In genomic region chr11:49893806-49894205, GRCm38 (mm10) we compare ENCODE assay signal across 21 mouse cellular contexts. TPM values are rescaled to one million over a fixed set of nuclear protein-coding genes. Genes with fewer than 3 reads are reported as not detected.
A peak's percentile ranks its signal among the peaks of the same experiment; 100 is the strongest.
DNase-seq lines count a peak whose midpoint lies in the region; ATAC-seq and TF ChIP-seq lines count a peak whose summit lies in the region.
"Had no signal": no experiment of that assay in that cellular context is flagged by ENCODE, and none has a peak within 500 bp of the region (broad histone marks: within the 10 kb centered on the region; RNA-seq: fewer than 3 reads in every experiment).

No protein-coding gene starts in this region.

- no peak overlapping the region for H3K4me3 ChIP-seq in forebrain, postnatal 0 days (ENCODE audit: low read depth, low read length)
- H3K4me3 ChIP-seq in forebrain, embryonic 15.5 days, result no peak overlapping the region
- H3K4me3 ChIP-seq in hindbrain, embryonic 16.5 days (ENCODE audit: low read length), result no peak overlapping the region
- no peak overlapping the region for H3K4me3 ChIP-seq in hindbrain, embryonic 11.5 days (ENCODE audit: low read depth, low read length)
- H3K4me3 ChIP-seq in MEL (ENCODE audit: control insufficient read depth in 1 of 2, insufficient read depth in 1 of 2, low read depth in 2 of 2, low read length in 2 of 2), result no peak overlapping the region
- H3K4me3 ChIP-seq: embryonic facial prominence, embryonic 15.5 days; erythroblast, embryonic 14.5 days; heart, adult 2 months; heart, embryonic 15.5 days; intestine, embryonic 15.5 days had no signal

- H3K4me1 ChIP-seq in forebrain, postnatal 0 days (ENCODE audit: insufficient read depth), result no peaks in the 10 kb centered on the region
- no peaks in the 10 kb centered on the region for H3K4me1 ChIP-seq in forebrain, embryonic 15.5 days
- H3K4me1 ChIP-seq in hindbrain, embryonic 16.5 days (ENCODE audit: control insufficient read depth, insufficient read depth, low read depth, low read length), result no peaks in the 10 kb centered on the region
- no peaks in the 10 kb centered on the region for H3K4me1 ChIP-seq in hindbrain, embryonic 11.5 days (replicated peaks; ENCODE audit: control insufficient read depth, insufficient read depth, low read length)
- H3K4me1 ChIP-seq in MEL (ENCODE audit: control insufficient read depth in 1 of 2, insufficient read depth in 2 of 2, low read length in 2 of 2), result peaks cover 0 to 4% of the 10 kb centered on the region in 2 experiments; a peak in 1 of 4 replicates
- H3K4me1 ChIP-seq: embryonic facial prominence, embryonic 15.5 days; heart, embryonic 15.5 days; intestine, embryonic 15.5 days had no signal

- H3K79me2 ChIP-seq in MEL (ENCODE audit: control insufficient read depth, insufficient read depth, low read length, poor library complexity), result no peaks in the 10 kb centered on the region

- WGBS in forebrain, postnatal 0 days, result 58% methylated on average over 11 of the region's 11 CpGs
- 61% methylated on average over 11 of the region's 11 CpGs for WGBS in forebrain, embryonic 15.5 days
- 51% methylated on average over 11 of the region's 11 CpGs for WGBS in hindbrain, embryonic 16.5 days
- 83% methylated on average over 11 of the region's 11 CpGs for WGBS in hindbrain, embryonic 11.5 days

- H3K36me3 ChIP-seq in forebrain, postnatal 0 days (ENCODE audit: insufficient read depth), result peaks cover 6% of the 10 kb centered on the region; the same call in 1 of the 2 replicates
- 0 out of 2 replicates have a peak, but pooled peaks cover 3% of the 10 kb centered on the region for H3K36me3 ChIP-seq in forebrain, embryonic 15.5 days
- H3K36me3 ChIP-seq in hindbrain, embryonic 16.5 days (ENCODE audit: control insufficient read depth, insufficient read depth, low read length), result 0 out of 2 replicates have a peak, but pooled peaks cover 2% of the 10 kb centered on the region
- no peaks in the 10 kb centered on the region for H3K36me3 ChIP-seq in hindbrain, embryonic 11.5 days (ENCODE audit: control insufficient read depth, insufficient read depth, low read length)
- H3K36me3 ChIP-seq in MEL (ENCODE audit: control insufficient read depth in 1 of 2, insufficient read depth in 2 of 2, low read length in 2 of 2), result no peaks in the 10 kb centered on the region; a peak in 1 of 4 replicates
- H3K36me3 ChIP-seq: embryonic facial prominence, embryonic 15.5 days; heart, embryonic 15.5 days; intestine, embryonic 15.5 days had no signal

- peak; percentile 24 for DNase-seq in forebrain, postnatal 0 days
- DNase-seq in hindbrain, embryonic 11.5 days (ENCODE audit: low spot score), result no peak
- no peak for DNase-seq in MEL (ENCODE audit: low read depth, low spot score)
- DNase-seq: adrenal gland, adult 2 months; adrenal gland, postnatal 25 days; cerebellum, adult 2 months; cerebellum, postnatal 14 days; embryo, embryonic 11 days; gastrocnemius, postnatal 10 days; heart, adult 2 months; heart, postnatal 14 days; kidney, adult 18-20 months had no signal

- no peak overlapping the region for H3K4me2 ChIP-seq in forebrain, postnatal 0 days (ENCODE audit: low read depth)
- no peak overlapping the region for H3K4me2 ChIP-seq in forebrain, embryonic 15.5 days (replicated peaks)
- H3K4me2 ChIP-seq in hindbrain, embryonic 16.5 days (ENCODE audit: low read length), result no peak overlapping the region
- H3K4me2 ChIP-seq in hindbrain, embryonic 11.5 days (replicated peaks; ENCODE audit: low read depth, low read length), result no peak overlapping the region
- H3K4me2 ChIP-seq: embryonic facial prominence, embryonic 15.5 days; heart, embryonic 11.5 days; heart, embryonic 15.5 days; intestine, embryonic 15.5 days had no signal

- H3K27me3 ChIP-seq in forebrain, postnatal 0 days (ENCODE audit: insufficient read depth, low read length), result no peaks in the 10 kb centered on the region
- H3K27me3 ChIP-seq in forebrain, embryonic 15.5 days, result no peaks in the 10 kb centered on the region
- H3K27me3 ChIP-seq in hindbrain, embryonic 16.5 days (replicated peaks; ENCODE audit: control insufficient read depth, insufficient read depth, low read length), result no peaks in the 10 kb centered on the region
- no peaks in the 10 kb centered on the region for H3K27me3 ChIP-seq in hindbrain, embryonic 11.5 days (ENCODE audit: control insufficient read depth, insufficient read depth, low read length)
- H3K27me3 ChIP-seq in MEL (ENCODE audit: control insufficient read depth in 1 of 2, insufficient read depth in 2 of 2, low read length in 2 of 2), result no peaks in the 10 kb centered on the region
- H3K27me3 ChIP-seq: embryonic facial prominence, embryonic 15.5 days; intestine, embryonic 15.5 days had no signal

- H3K9ac ChIP-seq in forebrain, postnatal 0 days, result no peak overlapping the region
- no peak overlapping the region for H3K9ac ChIP-seq in forebrain, embryonic 15.5 days (replicated peaks)
- no peak overlapping the region for H3K9ac ChIP-seq in hindbrain, embryonic 16.5 days (ENCODE audit: low read depth, low read length)
- H3K9ac ChIP-seq in hindbrain, embryonic 11.5 days (ENCODE audit: low read depth, low read length), result no peak overlapping the region
- H3K9ac ChIP-seq in MEL (ENCODE audit: control insufficient read depth, low read depth, low read length, poor library complexity, severe bottlenecking), result no peak overlapping the region
- H3K9ac ChIP-seq: embryonic facial prominence, embryonic 15.5 days; heart, embryonic 15.5 days; intestine, embryonic 15.5 days had no signal

- TF ChIP-seq CTCF in forebrain, postnatal 0 days (IDR thresholded peaks at IDR 0.05; ENCODE audit: low read depth), result no peak
- TF ChIP-seq CTCF in MEL (IDR thresholded peaks at IDR 0.05 in 2 of 3, conservative IDR thresholded peaks at IDR 0.05 in 1 of 3; ENCODE audit: control insufficient read depth in 1 of 3, insufficient read depth in 1 of 3, low read depth in 2 of 3, low read length in 3 of 3, poor library complexity in 1 of 3, severe bottlenecking in 1 of 3), result no peak

- TF ChIP-seq POLR2A in MEL (IDR thresholded peaks at IDR 0.05; ENCODE audit: control insufficient read depth in 1 of 2, insufficient read depth in 1 of 2, low read depth in 1 of 2, low read length in 2 of 2, poor library complexity in 1 of 2), result no peak

- no peak for TF ChIP-seq RAD21 in MEL (IDR thresholded peaks at IDR 0.05; ENCODE audit: low read depth, low read length)

- ATAC-seq in forebrain, postnatal 0 days, result peak; percentile 42; the same call in 1 of the 2 replicates
- ATAC-seq in forebrain, embryonic 15.5 days (replicated peaks), result no peak
- ATAC-seq in hindbrain, embryonic 16.5 days, result 0 out of 2 replicates have a peak, but pooled peaks have one; percentile 27
- ATAC-seq in hindbrain, embryonic 11.5 days (ENCODE audit: low FRiP score), result no peak
- ATAC-seq in megakaryocyte-erythroid progenitor cell, adult 5-6 weeks (replicated peaks; ENCODE audit: low FRiP score, low TSS enrichment, poor library complexity, severe bottlenecking), result peak; percentile 21; the same call in 1 of the 2 replicates
- ATAC-seq: intestine, embryonic 15.5 days had no signal

- H3K27ac ChIP-seq in forebrain, postnatal 0 days (ENCODE audit: low read depth, low read length), result no peak overlapping the region
- no peak overlapping the region for H3K27ac ChIP-seq in forebrain, embryonic 15.5 days (replicated peaks)
- H3K27ac ChIP-seq in hindbrain, embryonic 16.5 days (ENCODE audit: low read depth, low read length), result no peak overlapping the region
- no peak overlapping the region for H3K27ac ChIP-seq in hindbrain, embryonic 11.5 days (ENCODE audit: low read depth, low read length)
- no peak overlapping the region for H3K27ac ChIP-seq in MEL (ENCODE audit: control insufficient read depth, low read depth, low read length)
- H3K27ac ChIP-seq: embryonic facial prominence, embryonic 15.5 days; heart, adult 2 months; heart, embryonic 15.5 days; intestine, embryonic 15.5 days had no signal

- no peak for TF ChIP-seq EP300 in MEL (IDR thresholded peaks at IDR 0.05; ENCODE audit: low read depth in 1 of 2, low read length in 2 of 2)

- H3K9me3 ChIP-seq in forebrain, postnatal 0 days (ENCODE audit: low read length), result no peaks in the 10 kb centered on the region
- peaks cover 7% of the 10 kb centered on the region; the same call in 1 of the 2 replicates for H3K9me3 ChIP-seq in forebrain, embryonic 15.5 days
- no peaks in the 10 kb centered on the region for H3K9me3 ChIP-seq in hindbrain, embryonic 16.5 days (ENCODE audit: control insufficient read depth, low read length)
- no peaks in the 10 kb centered on the region for H3K9me3 ChIP-seq in hindbrain, embryonic 11.5 days (ENCODE audit: control insufficient read depth, low read length)
- no peaks in the 10 kb centered on the region for H3K9me3 ChIP-seq in MEL (replicated peaks; ENCODE audit: insufficient read depth, low read length)
- H3K9me3 ChIP-seq: heart, embryonic 15.5 days; intestine, embryonic 15.5 days had no signal

RNA-seq across cellular contexts. Expression of gene Rasgef1c, which starts 7.8 kb away (rescaled TPM):
- 28.3 and 36.1 TPM in 2 replicates for total RNA-seq in forebrain, postnatal 0 days (2014; rRNA removed)
- polyA plus RNA-seq in forebrain, postnatal 0 days (2015; fragmentation: Nextera tagmentation; extraction: Ambion mirVana), result 24.9 and 30.8 TPM in 2 replicates
- polyA plus RNA-seq in forebrain, embryonic 15.5 days (2015; fragmentation: Nextera tagmentation; extraction: Ambion mirVana), result 11.8 and 14.8 TPM in 2 replicates
- polyA plus RNA-seq in hindbrain, embryonic 16.5 days (2015; fragmentation: Nextera tagmentation; extraction: Ambion mirVana), result 34.7 and 36.5 TPM in 2 replicates
- polyA plus RNA-seq in hindbrain, embryonic 11.5 days (2014; fragmentation: Nextera tagmentation; extraction: Ambion mirVana), result 4.5 and 4.6 TPM in 2 replicates
- total RNA-seq in MEL (2012; rRNA removed), result 0.12 TPM in 1 of 2 replicates, not detected in the other
- under 1 TPM in 1 of 2 experiments, not detected in 1; 0.15 TPM for polyA plus RNA-seq in MEL (2012; ENCODE audit: insufficient read depth in 1 of 2, insufficient read length in 2 of 2, low read depth in 1 of 2, low replicate concordance in 2 of 2, missing spikeins in 1 of 2)
- 1.4 and 5.6 TPM in 2 replicates for total RNA-seq in megakaryocyte-erythroid progenitor cell, adult 5-6 weeks (2014; fragmentation: Nextera tagmentation)
- total RNA-seq in megakaryocyte-erythroid progenitor cell, adult 5-6 weeks (2017), result 1.2 TPM in 2 replicates
- total RNA-seq: CH12.LX had no signal
- polyA plus RNA-seq: erythroblast, embryonic 14.5 days had no signal

RNA-seq across cellular contexts. Expression of gene Mapk9, which starts 47.3 kb away (rescaled TPM):
- total RNA-seq in forebrain, postnatal 0 days (2014; rRNA removed), result 92.3 and 123 TPM in 2 replicates
- 41.5 and 55.6 TPM in 2 replicates for polyA plus RNA-seq in forebrain, postnatal 0 days (2015; fragmentation: Nextera tagmentation; extraction: Ambion mirVana)
- polyA plus RNA-seq in forebrain, embryonic 15.5 days (2015; fragmentation: Nextera tagmentation; extraction: Ambion mirVana), result 46.8 and 47.2 TPM in 2 replicates
- 69.0 and 69.9 TPM in 2 replicates for polyA plus RNA-seq in hindbrain, embryonic 16.5 days (2015; fragmentation: Nextera tagmentation; extraction: Ambion mirVana)
- 49.3 and 52.9 TPM in 2 replicates for polyA plus RNA-seq in hindbrain, embryonic 11.5 days (2014; fragmentation: Nextera tagmentation; extraction: Ambion mirVana)
- 42.6 and 52.8 TPM in 2 replicates for total RNA-seq in MEL (2012; rRNA removed)
- 10 to 100 TPM in 1 of 2 experiments, not detected in 1; 43.1 TPM for polyA plus RNA-seq in MEL (2012; ENCODE audit: insufficient read depth in 1 of 2, insufficient read length in 2 of 2, low read depth in 1 of 2, low replicate concordance in 2 of 2, missing spikeins in 1 of 2)
- 107 and 112 TPM in 2 replicates for total RNA-seq in megakaryocyte-erythroid progenitor cell, adult 5-6 weeks (2014; fragmentation: Nextera tagmentation)
- 94.5 and 98.9 TPM in 2 replicates for total RNA-seq in megakaryocyte-erythroid progenitor cell, adult 5-6 weeks (2017)

Comparison
In these comparisons a context has a peak if more than half of its experiments do, and no peak if none do; other contexts are left out.
1. ATAC-seq: peak in forebrain, postnatal 0 days (single experiment), hindbrain, embryonic 16.5 days (single experiment) and megakaryocyte-erythroid progenitor cell, adult 5-6 weeks (single experiment); none in forebrain, embryonic 15.5 days (single experiment) and hindbrain, embryonic 11.5 days (single experiment).